Mouse (Mus musculus) stomach, embryonic 15.5 days (tissue): ENCODE results near the gene Acbd7. TPM values are rescaled to one million over a fixed set of nuclear protein-coding genes. Genes with fewer than 3 reads are reported as not detected.
A peak's percentile ranks its signal among the peaks of the same experiment; 100 is the strongest.

ENCODE experiments used
- ATAC-seq: fragments of 200-750 bp; cut with Nextera tagmentation; 2 replicates; pipeline ENCODE4 v1.8.0; 2017; ENCODE audit warnings: low read depth, moderate number of reproducible peaks, moderate TSS enrichment; ENCODE audit not compliant: insufficient read depth, low FRiP score
- H3K27ac ChIP-seq: fragments of 300-500 bp; sonication (generic); 2 replicates; pipeline ENCODE4 v1.5.1; 2015; ENCODE audit warnings: mild to moderate bottlenecking, inconsistent platforms
- H3K27me3 ChIP-seq: fragments of 300-500 bp; sonication (generic); replicated peaks from 2 replicates; pipeline ENCODE4 v1.6.1; 2015; ENCODE audit warnings: inconsistent platforms
- H3K36me3 ChIP-seq: fragments of 300-500 bp; sonication (generic); 2 replicates; pipeline ENCODE4 v1.6.1; 2015; ENCODE audit warnings: inconsistent platforms
- H3K4me1 ChIP-seq: fragments of 300-500 bp; sonication (generic); 2 replicates; pipeline ENCODE4 v1.6.1; 2015; ENCODE audit warnings: inconsistent platforms
- H3K4me2 ChIP-seq: fragments of 300-500 bp; sonication (generic); 2 replicates; pipeline ENCODE4 v1.6.1; 2015; ENCODE audit warnings: mild to moderate bottlenecking, inconsistent platforms
- H3K4me3 ChIP-seq: fragments of 300-500 bp; sonication (generic); replicated peaks from 2 replicates; pipeline ENCODE4 v1.5.1; 2015; ENCODE audit warnings: inconsistent platforms
- H3K9ac ChIP-seq: fragments of 300-500 bp; sonication (generic); 2 replicates; pipeline ENCODE4 v1.6.1; 2015; ENCODE audit warnings: inconsistent platforms
- H3K9me3 ChIP-seq: fragments of 300-500 bp; sonication (generic); 2 replicates; pipeline ENCODE4 v1.6.1; 2016; ENCODE audit warnings: inconsistent platforms
- WGBS: fragments of 180-500 bp; shearing (Covaris S2); methylation state at CpG from one replicate; pipeline ENCODE4 v1.1.7; 2015; 5-methylcytosine and 5-hydroxymethylcytosine counted together
- polyA plus RNA-seq: library from polyadenylated mRNA; unstranded; fragments of >200 nt; fragmentation: Nextera tagmentation; extraction: Ambion mirVana; gene quantifications from 2 replicates; pipeline ENCODE4 v1.2.1, GENCODE M21; 2015

Gene Acbd7
- polyA plus RNA-seq, 1 experiment from 2014 or later: 0.91 TPM

DNA sequence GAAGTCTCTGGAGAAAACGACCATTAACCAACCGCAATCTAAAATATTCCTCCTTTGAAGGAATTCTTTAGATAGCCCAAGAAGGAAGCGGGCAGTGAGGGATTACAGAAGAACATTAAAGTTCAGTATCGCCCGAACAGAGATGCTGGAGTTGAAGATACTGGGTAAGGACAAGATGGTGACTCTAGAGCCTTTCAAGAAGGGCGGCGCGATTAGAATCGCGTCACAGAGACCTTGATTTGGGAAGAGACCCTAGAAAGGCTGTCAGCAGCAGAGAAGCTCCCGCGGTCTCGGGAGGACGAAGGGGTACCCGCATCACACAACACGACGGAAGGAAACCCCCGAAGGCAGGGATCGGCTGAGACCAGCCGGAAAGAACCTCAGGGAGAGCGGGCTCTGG lies 3.9 kb upstream of the Acbd7 start:
- H3K27me3 ChIP-seq: no peaks in the 10 kb centered on the region
- peak overlapping the region; percentile 71 for H3K4me2 ChIP-seq
- no peak for ATAC-seq
- H3K4me3 ChIP-seq: peak overlapping the region; percentile 81
- H3K9ac ChIP-seq: peak overlapping the region; percentile 77
- H3K9me3 ChIP-seq: no peaks in the 10 kb centered on the region
- H3K27ac ChIP-seq: peak overlapping the region; percentile 84
- H3K4me1 ChIP-seq: peaks cover 13% of the 10 kb centered on the region
- under 1% methylated on average over 21 of the region's 21 CpGs for WGBS
- peaks cover 9% of the 10 kb centered on the region; the same call in 1 of the 2 replicates for H3K36me3 ChIP-seq

- under 1% methylated on average over 45 of the region's 45 CpGs for WGBS
- H3K4me1 ChIP-seq: peaks cover 13% of the 10 kb centered on the region
- no peaks in the 10 kb centered on the region for H3K9me3 ChIP-seq
- peak; percentile 97 for ATAC-seq
- H3K4me3 ChIP-seq: peak within 1 kb of the TSS; percentile 81
- peak within 1 kb of the TSS; percentile 71 for H3K4me2 ChIP-seq
- H3K36me3 ChIP-seq: peaks cover 9% of the 10 kb centered on the region; the same call in 1 of the 2 replicates
- peak within 1 kb of the TSS; percentile 84 for H3K27ac ChIP-seq
- H3K27me3 ChIP-seq: no peaks in the 10 kb centered on the region
- peak within 1 kb of the TSS; percentile 77 for H3K9ac ChIP-seq
Measured at GRCm38 (mm10) chr2:3332484-3333242, 3.3 kb upstream of the Acbd7 start, which contains the start of gene Rpp38. Gene Rpp38 (minus strand): TSS chr2:3332643.

GRCm38 (mm10) chr2:3333761-3334160 lies 2.2 kb upstream of the Acbd7 start:
- Histone ChIP-seq H3K4me1 (peaks cover 13% of the 10 kb centered on the region), H3K27ac (no peak overlapping the region), H3K9ac (no peak overlapping the region), H3K9me3 (no peaks in the 10 kb centered on the region), H3K36me3 (peaks cover 5% of the 10 kb centered on the region; the same call in 1 of the 2 replicates), H3K4me2 (no peak overlapping the region), H3K27me3 (no peaks in the 10 kb centered on the region), H3K4me3 (no peak overlapping the region)
- ATAC-seq: no peak
- 86% methylated on average over 12 of the region's 12 CpGs for whole genome bisulfite sequencing

GRCm38 (mm10) chr2:3348422-3348821 lies 12.5 kb downstream of the Acbd7 start:
- Histone ChIP-seq H3K27me3 (no peaks in the 10 kb centered on the region), H3K9me3 (no peaks in the 10 kb centered on the region), H3K9ac (no peak overlapping the region), H3K4me3 (no peak overlapping the region), H3K4me1 (no peaks in the 10 kb centered on the region), H3K4me2 (no peak overlapping the region), H3K27ac (no peak overlapping the region), H3K36me3 (no peaks in the 10 kb centered on the region)
- ATAC-seq: no peak
- WGBS: 76% methylated on average over 4 of the region's 4 CpGs

DNA sequence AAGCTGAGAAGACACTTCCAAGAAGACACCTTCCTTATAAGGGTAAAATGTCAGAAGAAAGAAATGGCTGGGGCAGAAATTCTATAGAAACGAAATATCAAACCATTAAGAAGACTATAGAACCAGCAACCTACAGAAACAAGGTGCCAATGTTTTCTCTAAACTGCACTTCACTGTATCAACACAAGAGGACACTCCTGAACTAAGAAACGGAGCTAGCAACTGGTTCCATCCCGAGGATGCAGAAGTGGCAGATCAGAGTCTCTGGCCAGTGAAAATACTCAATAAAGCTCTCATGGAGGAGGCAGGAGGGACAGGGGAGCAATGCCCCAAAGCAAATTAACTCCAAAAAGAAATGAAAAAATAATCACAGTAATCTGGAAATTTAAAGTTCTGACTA lies 13.0 kb downstream of the Acbd7 start:
- WGBS: 12% methylated on average over 3 of the region's 3 CpGs
- no peaks in the 10 kb centered on the region for H3K9me3 ChIP-seq
- no peaks in the 10 kb centered on the region for H3K36me3 ChIP-seq
- no peak for ATAC-seq
- H3K4me3 ChIP-seq: no peak overlapping the region
- H3K4me1 ChIP-seq: no peaks in the 10 kb centered on the region
- H3K4me2 ChIP-seq: no peak overlapping the region
- H3K9ac ChIP-seq: no peak overlapping the region
- H3K27ac ChIP-seq: no peak overlapping the region
- H3K27me3 ChIP-seq: no peaks in the 10 kb centered on the region

GRCm38 (mm10) chr2:3353160-3353559 lies 17.2 kb downstream of the Acbd7 start:
- Histone ChIP-seq H3K36me3 (no peaks in the 10 kb centered on the region), H3K27me3 (no peaks in the 10 kb centered on the region), H3K27ac (no peak overlapping the region), H3K9me3 (no peaks in the 10 kb centered on the region), H3K4me3 (no peak overlapping the region), H3K4me2 (no peak overlapping the region), H3K9ac (no peak overlapping the region), H3K4me1 (no peaks in the 10 kb centered on the region)
- no peak for ATAC-seq

GRCm38 (mm10) chr2:3355793-3356192 lies 19.8 kb downstream of the Acbd7 start:
- ATAC-seq: no peak
- 86% methylated on average over 8 of the region's 8 CpGs for WGBS
- H3K4me2 ChIP-seq: no peak overlapping the region
- no peaks in the 10 kb centered on the region for H3K4me1 ChIP-seq
- no peaks in the 10 kb centered on the region for H3K36me3 ChIP-seq
- no peaks in the 10 kb centered on the region for H3K27me3 ChIP-seq
- no peaks in the 10 kb centered on the region for H3K9me3 ChIP-seq
- H3K9ac ChIP-seq: no peak overlapping the region
- H3K27ac ChIP-seq: no peak overlapping the region
- no peak overlapping the region for H3K4me3 ChIP-seq

GRCm38 (mm10) chr2:3356311-3356710 lies 20.3 kb downstream of the Acbd7 start:
- no peak for ATAC-seq
- Histone ChIP-seq H3K9ac (no peak overlapping the region), H3K4me1 (no peaks in the 10 kb centered on the region), H3K27me3 (no peaks in the 10 kb centered on the region), H3K4me3 (no peak overlapping the region), H3K27ac (no peak overlapping the region), H3K4me2 (no peak overlapping the region), H3K9me3 (no peaks in the 10 kb centered on the region), H3K36me3 (no peaks in the 10 kb centered on the region)
- 58% methylated on average over 3 of the region's 3 CpGs for WGBS

GRCm38 (mm10) chr2:3357887-3358286 lies 21.9 kb downstream of the Acbd7 start:
- Histone ChIP-seq H3K4me3 (no peak overlapping the region), H3K27ac (no peak overlapping the region), H3K4me1 (no peaks in the 10 kb centered on the region), H3K4me2 (no peak overlapping the region), H3K9me3 (no peaks in the 10 kb centered on the region), H3K9ac (no peak overlapping the region), H3K36me3 (no peaks in the 10 kb centered on the region), H3K27me3 (no peaks in the 10 kb centered on the region)
- no peak for ATAC-seq
- 65% methylated on average over 3 of the region's 3 CpGs for WGBS

GRCm38 (mm10) chr2:3361067-3361466 lies 25.1 kb downstream of the Acbd7 start:
- no peak for ATAC-seq
- no peaks in the 10 kb centered on the region for H3K27me3 ChIP-seq
- no peaks in the 10 kb centered on the region for H3K9me3 ChIP-seq
- H3K4me1 ChIP-seq: no peaks in the 10 kb centered on the region
- no peak overlapping the region for H3K9ac ChIP-seq
- no peaks in the 10 kb centered on the region for H3K36me3 ChIP-seq
- no peak overlapping the region for H3K27ac ChIP-seq
- WGBS: 68% methylated on average over 3 of the region's 3 CpGs
- H3K4me3 ChIP-seq: no peak overlapping the region
- no peak overlapping the region for H3K4me2 ChIP-seq

DNA sequence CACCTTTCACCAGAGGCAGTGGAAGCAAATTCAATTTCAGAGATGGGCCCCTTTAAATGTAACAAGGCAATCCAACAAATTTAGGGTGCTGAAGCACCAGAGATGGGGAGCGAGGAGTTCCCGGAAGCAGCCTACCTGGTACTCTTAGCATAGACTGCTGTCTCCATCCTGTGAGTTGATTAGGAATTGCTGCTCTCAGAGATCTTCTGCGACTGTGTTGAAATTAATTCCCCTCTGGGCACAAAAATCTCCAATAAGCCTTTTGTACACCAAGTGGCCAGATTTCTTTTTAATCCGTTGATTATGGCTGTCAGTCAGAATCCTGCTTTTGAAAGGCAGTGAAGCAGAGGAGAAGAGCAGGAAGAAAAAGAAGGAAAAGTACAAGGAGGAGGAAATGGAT lies 29.2 kb downstream of the Acbd7 start:
- Histone ChIP-seq H3K9ac (no peak overlapping the region), H3K27me3 (no peaks in the 10 kb centered on the region), H3K9me3 (no peaks in the 10 kb centered on the region), H3K4me2 (no peak overlapping the region), H3K4me1 (no peaks in the 10 kb centered on the region), H3K4me3 (no peak overlapping the region), H3K36me3 (no peaks in the 10 kb centered on the region), H3K27ac (no peak overlapping the region)
- ATAC-seq: no peak
- 62% methylated on average over 4 of the region's 4 CpGs for WGBS

DNA sequence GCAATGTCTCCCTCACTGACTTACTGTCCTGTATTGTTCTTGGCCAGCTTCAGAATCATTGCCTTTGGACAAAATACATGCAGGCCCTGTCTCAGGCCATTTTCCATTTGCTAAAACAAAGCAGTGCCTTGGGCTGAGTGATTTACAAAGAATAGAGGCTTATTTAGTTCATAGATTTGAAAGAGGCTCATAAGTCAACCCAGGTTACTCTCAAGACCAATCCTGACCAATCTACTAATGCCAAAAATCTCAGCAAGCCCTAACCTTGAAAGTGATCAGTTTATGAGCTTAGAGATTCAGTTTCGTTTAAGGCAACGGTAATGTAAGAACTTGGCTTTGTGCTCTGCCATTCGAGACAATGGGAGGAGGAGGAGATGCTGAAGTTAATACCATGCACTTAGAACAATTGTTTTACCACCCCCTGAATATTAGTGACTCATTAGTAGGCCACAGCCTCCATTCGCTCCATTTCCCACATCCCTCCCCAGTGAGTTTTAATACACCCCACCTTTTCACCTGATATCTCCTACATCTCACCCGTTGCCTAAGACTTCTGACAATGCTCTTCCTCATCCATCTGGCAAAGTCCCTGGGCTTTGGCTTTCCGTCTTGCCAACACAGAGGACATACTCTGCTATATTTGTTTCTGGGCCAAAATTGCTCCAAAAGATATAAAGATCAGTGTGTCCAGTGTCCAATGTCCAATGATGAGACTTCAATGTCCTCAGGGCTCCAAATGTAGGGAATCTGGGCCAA lies 51.3 kb downstream of the Acbd7 start:
- H3K4me1 ChIP-seq: no peaks in the 10 kb centered on the region
- H3K9ac ChIP-seq: no peak overlapping the region
- no peak for ATAC-seq
- no peak overlapping the region for H3K4me3 ChIP-seq
- no peak overlapping the region for H3K4me2 ChIP-seq
- WGBS: 82% methylated on average over 6 of the region's 6 CpGs
- no peaks in the 10 kb centered on the region for H3K36me3 ChIP-seq
- no peaks in the 10 kb centered on the region for H3K9me3 ChIP-seq
- no peak overlapping the region for H3K27ac ChIP-seq
- H3K27me3 ChIP-seq: no peaks in the 10 kb centered on the region
